Comparison of ENCODE assay signal across 22 mouse cellular contexts in genomic region chr9:62707267-62707666, GRCm38 (mm10). TPM values are rescaled to one million over a fixed set of nuclear protein-coding genes. Genes with fewer than 3 reads are reported as not detected.
DNase-seq lines count a peak whose midpoint lies in the region; ATAC-seq and TF ChIP-seq lines count a peak whose summit lies in the region.
"Had no signal": no experiment of that assay in that cellular context is flagged by ENCODE, and none has a peak within 500 bp of the region (broad histone marks: within the 10 kb centered on the region; RNA-seq: fewer than 3 reads in every experiment).

No protein-coding gene starts in this region.

- no peak overlapping the region for H3ac ChIP-seq in myocyte (ENCODE audit: control insufficient read depth, insufficient read length)

- H3K79me2 ChIP-seq in liver, adult 2 months (ENCODE audit: control insufficient read depth, insufficient read depth, low read length), result no peaks in the 10 kb centered on the region
- H3K79me2 ChIP-seq in myocyte (ENCODE audit: control insufficient read depth, insufficient read depth), result no peaks in the 10 kb centered on the region

- no peak overlapping the region for H3K9ac ChIP-seq in forebrain, postnatal 0 days
- H3K9ac ChIP-seq in liver, adult 2 months (ENCODE audit: low read depth, low read length), result no peak overlapping the region
- no peak overlapping the region for H3K9ac ChIP-seq in liver, postnatal 0 days (replicated peaks)
- H3K9ac ChIP-seq: embryonic facial prominence, embryonic 15.5 days; forebrain, embryonic 13.5 days; forebrain, embryonic 15.5 days had no signal

- WGBS in forebrain, embryonic 10.5 days, result 85% methylated on average over 4 of the region's 4 CpGs
- 87% methylated on average over 4 of the region's 4 CpGs for WGBS in forebrain, postnatal 0 days
- WGBS in liver, adult 2 months, result 53% methylated on average over 4 of the region's 4 CpGs
- WGBS in liver, postnatal 0 days (ENCODE audit: insufficient replicate concordance), result 71% methylated on average over 4 of the region's 4 CpGs
- 79% methylated on average over 4 of the region's 4 CpGs for WGBS in embryonic facial prominence, embryonic 10.5 days

- TF ChIP-seq CTCF in forebrain, postnatal 0 days (IDR thresholded peaks at IDR 0.05; ENCODE audit: low read depth), result no peak
- no peak for TF ChIP-seq CTCF in liver, adult 2 months (IDR thresholded peaks at IDR 0.05; ENCODE audit: low read depth, low read length)
- no peak for TF ChIP-seq CTCF in liver, postnatal 0 days (IDR thresholded peaks at IDR 0.05; ENCODE audit: low read depth)

- H3K4me1 ChIP-seq in forebrain, embryonic 10.5 days, result peaks cover 33% of the 10 kb centered on the region
- no peaks in the 10 kb centered on the region for H3K4me1 ChIP-seq in forebrain, postnatal 0 days (ENCODE audit: insufficient read depth)
- H3K4me1 ChIP-seq in liver, adult 2 months (ENCODE audit: control insufficient read depth, insufficient read depth, low read length), result peaks cover 12% of the 10 kb centered on the region
- H3K4me1 ChIP-seq in liver, postnatal 0 days (ENCODE audit: insufficient read depth), result peaks cover 4% of the 10 kb centered on the region
- peaks cover 36% of the 10 kb centered on the region for H3K4me1 ChIP-seq in embryonic facial prominence, embryonic 10.5 days
- H3K4me1 ChIP-seq: forebrain, embryonic 15.5 days had no signal

- no peaks in the 10 kb centered on the region for H3K27me3 ChIP-seq in forebrain, embryonic 10.5 days (ENCODE audit: poor library complexity, severe bottlenecking)
- H3K27me3 ChIP-seq in forebrain, postnatal 0 days (ENCODE audit: insufficient read depth, low read length), result no peaks in the 10 kb centered on the region
- H3K27me3 ChIP-seq in liver, adult 2 months (ENCODE audit: control insufficient read depth, insufficient read depth, low read length), result no peaks in the 10 kb centered on the region
- H3K27me3 ChIP-seq in liver, postnatal 0 days (ENCODE audit: insufficient read depth, low read length), result no peaks in the 10 kb centered on the region
- peaks cover 7% of the 10 kb centered on the region; the same call in 1 of the 2 replicates for H3K27me3 ChIP-seq in embryonic facial prominence, embryonic 10.5 days (replicated peaks; ENCODE audit: low read depth, poor library complexity, severe bottlenecking)
- no peaks in the 10 kb centered on the region for H3K27me3 ChIP-seq in myocyte (ENCODE audit: control insufficient read depth, insufficient read depth, insufficient read length)
- H3K27me3 ChIP-seq: embryonic facial prominence, embryonic 13.5 days; embryonic facial prominence, embryonic 15.5 days; forebrain, embryonic 13.5 days; forebrain, embryonic 15.5 days had no signal

- H3K9me3 ChIP-seq in forebrain, embryonic 10.5 days, result no peaks in the 10 kb centered on the region
- H3K9me3 ChIP-seq in forebrain, postnatal 0 days (ENCODE audit: low read length), result no peaks in the 10 kb centered on the region
- H3K9me3 ChIP-seq in liver, postnatal 0 days (ENCODE audit: low read length), result no peaks in the 10 kb centered on the region
- no peaks in the 10 kb centered on the region for H3K9me3 ChIP-seq in embryonic facial prominence, embryonic 10.5 days
- H3K9me3 ChIP-seq: embryonic facial prominence, embryonic 13.5 days; embryonic facial prominence, embryonic 15.5 days; forebrain, embryonic 13.5 days; forebrain, embryonic 15.5 days; G1E had no signal

- no peak for ATAC-seq in forebrain, postnatal 0 days
- no peak for ATAC-seq in liver, postnatal 0 days
- ATAC-seq: activated CD4-positive, CD25-positive, alpha-beta regulatory T cell, adult 4 months; CD4-positive, CD25-positive, alpha-beta regulatory T cell, adult 4 months; forebrain, embryonic 13.5 days; forebrain, embryonic 15.5 days; Patski had no signal

- H3K36me3 ChIP-seq in forebrain, embryonic 10.5 days (replicated peaks), result no peaks in the 10 kb centered on the region
- no peaks in the 10 kb centered on the region for H3K36me3 ChIP-seq in forebrain, postnatal 0 days (ENCODE audit: insufficient read depth)
- H3K36me3 ChIP-seq in liver, adult 2 months (ENCODE audit: control insufficient read depth, insufficient read depth, low read length), result no peaks in the 10 kb centered on the region
- H3K36me3 ChIP-seq in liver, postnatal 0 days (replicated peaks; ENCODE audit: insufficient read depth, low read length), result no peaks in the 10 kb centered on the region
- no peaks in the 10 kb centered on the region for H3K36me3 ChIP-seq in embryonic facial prominence, embryonic 10.5 days (replicated peaks)
- no peaks in the 10 kb centered on the region for H3K36me3 ChIP-seq in myocyte (ENCODE audit: control insufficient read depth, insufficient read depth)
- H3K36me3 ChIP-seq: embryonic facial prominence, embryonic 13.5 days; embryonic facial prominence, embryonic 15.5 days; forebrain, embryonic 15.5 days; G1E had no signal

- peak overlapping the region; percentile 65 for H3K27ac ChIP-seq in forebrain, embryonic 10.5 days
- no peak overlapping the region for H3K27ac ChIP-seq in forebrain, postnatal 0 days (ENCODE audit: low read depth, low read length)
- no peak overlapping the region for H3K27ac ChIP-seq in liver, adult 2 months (replicated peaks; ENCODE audit: insufficient read depth, low read depth, low read length)
- no peak overlapping the region for H3K27ac ChIP-seq in liver, postnatal 0 days (ENCODE audit: low read depth)
- H3K27ac ChIP-seq in embryonic facial prominence, embryonic 10.5 days (replicated peaks), result peak overlapping the region; percentile 83
- H3K27ac ChIP-seq: forebrain, embryonic 13.5 days; forebrain, embryonic 15.5 days had no signal

- no peak overlapping the region for H3K4me3 ChIP-seq in forebrain, embryonic 10.5 days
- H3K4me3 ChIP-seq in forebrain, postnatal 0 days (ENCODE audit: low read depth, low read length), result no peak overlapping the region
- no peak overlapping the region for H3K4me3 ChIP-seq in liver, adult 2 months (ENCODE audit: insufficient read depth, low read depth, low read length)
- H3K4me3 ChIP-seq in liver, postnatal 0 days (ENCODE audit: low read depth, low read length), result no peak overlapping the region
- no peak overlapping the region for H3K4me3 ChIP-seq in embryonic facial prominence, embryonic 10.5 days
- H3K4me3 ChIP-seq in myocyte, result no peak overlapping the region
- H3K4me3 ChIP-seq: embryonic facial prominence, embryonic 13.5 days; embryonic facial prominence, embryonic 15.5 days; erythroblast, embryonic 14.5 days; forebrain, embryonic 13.5 days; forebrain, embryonic 15.5 days had no signal

- no peak for TF ChIP-seq EP300 in liver, postnatal 0 days (IDR thresholded peaks at IDR 0.05; ENCODE audit: low read depth)

- TF ChIP-seq POLR2A in liver, adult 2 months (IDR thresholded peaks at IDR 0.05; ENCODE audit: extremely low read depth, insufficient read depth, low read length), result no peak
- no peak for TF ChIP-seq POLR2A in myocyte (IDR thresholded peaks at IDR 0.05; ENCODE audit: insufficient read length, low read depth)

- no peak for DNase-seq in forebrain, embryonic 10.5 days (ENCODE audit: extremely low spot score, low spot score)
- no peak for DNase-seq in forebrain, postnatal 0 days
- peak; percentile 52 for DNase-seq in liver, adult 2 months (ENCODE audit: extremely low read depth, low read depth, low spot score)
- DNase-seq in liver, postnatal 0 days, result no peak
- DNase-seq in embryonic facial prominence, embryonic 10.5 days (ENCODE audit: low spot score), result no peak
- no peak for DNase-seq in heart, adult 11 months
- DNase-seq: B cell, adult 2 months; cerebellum, adult 11-12 months; cerebellum, adult 2 months; cerebellum, adult 9-10 months; cerebellum, postnatal 10 days; cerebellum, postnatal 25 days had no signal

- H3K4me2 ChIP-seq in forebrain, postnatal 0 days (ENCODE audit: low read depth), result no peak overlapping the region
- no peak overlapping the region for H3K4me2 ChIP-seq in liver, postnatal 0 days (ENCODE audit: low read depth, low read length)
- H3K4me2 ChIP-seq in myocyte (ENCODE audit: low read depth), result no peak overlapping the region
- H3K4me2 ChIP-seq: embryonic facial prominence, embryonic 13.5 days; embryonic facial prominence, embryonic 15.5 days; forebrain, embryonic 13.5 days; forebrain, embryonic 15.5 days had no signal

TF ChIP-seq in myocyte, 11 proteins besides CTCF, POLR2A, EP300 and RAD21:
- no peak for TF ChIP-seq CEBPB (IDR thresholded peaks at IDR 0.05; ENCODE audit: insufficient read depth, poor library complexity, severe bottlenecking)
- peak in 1 of 3 experiments; percentile 21 for TF ChIP-seq MYOG (IDR thresholded peaks at IDR 0.05; ENCODE audit: control insufficient read depth in 1 of 3, insufficient read depth in 1 of 3, insufficient read length in 2 of 3, low read depth in 2 of 3)
- peak in 2 of 3 experiments; percentile 40 to 51 for TF ChIP-seq MYOD1 (IDR thresholded peaks at IDR 0.05; ENCODE audit: control insufficient read depth in 1 of 3, insufficient read length in 2 of 3, low read depth in 2 of 3)
- TF ChIP-seq TCF3 (IDR thresholded peaks at IDR 0.05; ENCODE audit: insufficient read length, low read depth), result no peak
- no peak for TF ChIP-seq SRF (IDR thresholded peaks at IDR 0.05; ENCODE audit: control insufficient read depth, insufficient read length, low read depth)
- no peak for TF ChIP-seq POLR2AphosphoS2 (IDR thresholded peaks at IDR 0.05; ENCODE audit: insufficient read length, low read depth)
- TF ChIP-seq REST (IDR thresholded peaks at IDR 0.05; ENCODE audit: insufficient read depth, insufficient read length), result no peak
- TF ChIP-seq TCF12 (IDR thresholded peaks at IDR 0.05; ENCODE audit: insufficient read depth, poor library complexity, severe bottlenecking), result no peak

RNA-seq across cellular contexts. Expression of gene Itga11, which starts 29.6 kb away (rescaled TPM):
- 1.2 and 1.4 TPM in 2 replicates for polyA plus RNA-seq in forebrain, embryonic 10.5 days (2016; fragmentation: Nextera tagmentation; extraction: Ambion mirVana)
- total RNA-seq in forebrain, postnatal 0 days (2014; rRNA removed), result 1.5 and 2.2 TPM in 2 replicates
- polyA plus RNA-seq in forebrain, postnatal 0 days (2015; fragmentation: Nextera tagmentation; extraction: Ambion mirVana), result 0.48 and 0.62 TPM in 2 replicates
- 0.07 and 0.09 TPM in 2 replicates for total RNA-seq in liver, adult 2 months (2014; rRNA removed)
- polyA plus RNA-seq in liver, adult 2 months (2012; rRNA removed), result 0.07 and 0.09 TPM in 2 replicates
- 0.05 and 0.07 TPM in 2 replicates for polyA plus RNA-seq in liver, postnatal 0 days (2015; fragmentation: Nextera tagmentation; extraction: Ambion mirVana)
- polyA plus RNA-seq in embryonic facial prominence, embryonic 10.5 days (2016; fragmentation: Nextera tagmentation; extraction: Ambion mirVana), result 2.0 and 2.2 TPM in 2 replicates
- 0.54 TPM for polyA plus RNA-seq in myocyte (2012; fragmentation: generic; extraction: Trizol)
- total RNA-seq: G1E had no signal
- polyA plus RNA-seq: erythroblast, embryonic 14.5 days; G1E had no signal

Comparison
In these comparisons a context has a peak if more than half of its experiments do, and no peak if none do; other contexts are left out.
1. H3K27ac ChIP-seq: peak in forebrain, embryonic 10.5 days (single experiment) and embryonic facial prominence, embryonic 10.5 days (single experiment); none in forebrain, postnatal 0 days (single experiment), liver, adult 2 months (single experiment) and liver, postnatal 0 days (single experiment).